Mouse (Mus musculus): ENCODE results near the gene Sox18. TPM values are rescaled to one million over a fixed set of nuclear protein-coding genes. Genes with fewer than 3 reads are reported as not detected.

Gene Sox18
- polyA plus RNA-seq (2012; rRNA removed; ENCODE audit: low replicate concordance): 37.5 and 89.5 TPM in 2 replicates

DNA sequence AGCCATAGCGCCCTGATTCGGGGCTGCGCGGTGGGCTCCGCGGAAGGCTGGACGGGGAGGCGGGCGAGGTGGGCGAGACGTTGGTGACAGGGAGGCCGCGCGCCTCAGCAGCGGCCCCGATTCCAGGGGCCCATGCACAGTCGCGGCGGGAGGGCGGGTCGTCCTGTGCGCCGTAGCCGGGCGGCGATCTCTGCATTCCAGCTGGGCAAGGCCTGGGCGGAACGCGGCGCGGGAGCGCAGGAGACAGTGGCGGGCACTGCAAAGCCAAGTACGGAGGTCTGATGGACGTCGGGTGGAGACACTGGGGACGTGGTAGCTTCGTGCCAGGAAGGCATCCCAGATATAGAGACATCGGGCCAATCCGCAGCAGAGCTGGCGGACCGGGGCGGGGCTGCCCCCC, at the start of gene Sox18:
Gene Sox18 (minus strand): TSS at position 315 of the 400 bp plus-strand sequence.

DNA sequence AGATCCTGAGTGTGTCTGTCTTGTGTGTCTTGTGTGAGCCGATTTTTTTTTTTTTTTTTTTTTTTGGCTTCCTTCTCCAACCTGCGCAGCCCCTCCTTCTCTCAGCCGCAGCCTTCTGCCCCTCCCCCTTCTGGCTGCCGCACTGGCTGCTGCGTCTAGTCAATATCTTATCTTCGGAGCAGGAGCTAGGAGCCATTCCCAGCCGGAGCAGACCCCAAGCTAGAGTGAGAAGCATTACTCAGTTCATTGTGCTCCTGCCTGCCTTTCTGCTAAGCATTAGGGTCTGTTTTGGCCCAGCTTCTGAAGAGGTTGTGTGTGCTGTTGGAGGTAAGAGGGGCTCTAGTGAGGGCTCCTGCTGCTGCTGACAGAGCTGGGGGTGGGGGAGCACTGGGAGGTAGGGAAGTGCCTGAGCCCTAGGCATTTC, 43.5 kb upstream of the Sox18 start, which contains the start of gene Oprl1:
Gene Oprl1 (plus strand): TSS at position 114 of the 424 bp plus-strand sequence.

DNA sequence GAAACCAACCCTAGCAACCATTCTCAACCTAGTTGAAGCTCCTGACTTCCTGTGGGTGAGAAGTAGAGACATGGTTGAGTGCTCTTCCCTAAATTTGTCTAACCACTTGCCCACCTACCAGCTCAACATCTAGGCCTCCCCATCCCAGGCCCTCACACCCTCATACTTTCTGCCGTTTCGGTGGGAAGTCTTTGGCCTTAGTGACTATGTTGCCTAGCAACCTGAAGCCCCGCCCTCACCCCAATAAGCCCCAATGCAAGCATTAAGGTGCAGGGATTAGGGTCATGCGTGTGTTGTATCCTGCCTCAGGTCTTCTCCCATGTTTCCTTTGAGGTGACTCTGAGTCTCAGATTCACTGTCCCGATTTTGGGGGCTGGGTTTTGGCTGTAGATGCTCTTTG, 26.8 kb upstream of the Sox18 start, which contains the start of gene Lkaaear1:
Gene Lkaaear1 (minus strand): TSS at position 202 of the 400 bp plus-strand sequence.

DNA sequence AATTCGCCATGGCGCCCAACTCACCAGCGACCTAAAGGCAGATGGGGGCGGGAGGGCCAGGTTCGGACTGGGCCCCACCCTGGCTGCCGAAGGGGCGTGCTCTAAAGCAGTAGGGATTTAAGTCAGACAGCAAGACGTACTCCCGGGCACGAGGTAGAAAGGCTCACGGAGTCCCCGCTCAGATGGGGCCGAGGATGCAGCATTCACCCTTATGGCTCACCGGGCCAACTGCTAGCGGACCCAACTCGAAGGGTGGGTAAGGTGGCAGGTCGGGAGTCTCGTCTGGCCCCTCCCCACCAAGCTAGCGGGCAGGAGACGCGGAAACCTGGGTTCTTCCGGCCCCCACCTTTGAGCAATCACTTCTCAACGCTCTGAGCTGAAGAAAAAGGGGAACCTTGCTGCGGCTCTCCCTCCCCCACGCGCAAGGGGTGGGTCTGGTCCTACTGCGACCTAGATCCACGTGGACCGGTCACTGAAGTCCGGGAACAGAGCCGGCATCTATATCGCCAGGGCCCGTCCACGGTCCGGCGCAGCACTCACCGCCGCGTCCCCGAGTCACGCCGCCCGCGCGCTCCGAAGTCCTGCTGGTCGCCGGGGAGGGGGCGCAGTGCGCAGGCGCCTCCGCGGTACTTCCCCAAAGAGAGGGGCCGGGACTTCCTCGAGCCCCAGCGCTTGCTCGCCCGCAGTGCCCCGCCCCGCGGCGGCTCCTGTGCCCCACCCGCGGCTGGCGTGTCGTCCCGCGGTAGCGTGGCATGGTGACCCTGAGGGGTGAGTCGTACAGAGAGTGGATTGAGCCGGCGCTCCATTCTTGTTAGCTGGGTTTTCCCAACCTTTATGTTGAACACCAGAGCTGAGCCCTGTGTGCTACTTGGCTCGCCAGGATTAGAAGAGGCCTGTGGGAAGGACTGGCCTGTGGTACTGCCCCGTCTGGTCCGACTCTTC, 22.2 kb upstream of the Sox18 start, which contains the start of gene Rgs19:
Gene Rgs19 (minus strand): TSS at position 639 of the 942 bp plus-strand sequence.

DNA sequence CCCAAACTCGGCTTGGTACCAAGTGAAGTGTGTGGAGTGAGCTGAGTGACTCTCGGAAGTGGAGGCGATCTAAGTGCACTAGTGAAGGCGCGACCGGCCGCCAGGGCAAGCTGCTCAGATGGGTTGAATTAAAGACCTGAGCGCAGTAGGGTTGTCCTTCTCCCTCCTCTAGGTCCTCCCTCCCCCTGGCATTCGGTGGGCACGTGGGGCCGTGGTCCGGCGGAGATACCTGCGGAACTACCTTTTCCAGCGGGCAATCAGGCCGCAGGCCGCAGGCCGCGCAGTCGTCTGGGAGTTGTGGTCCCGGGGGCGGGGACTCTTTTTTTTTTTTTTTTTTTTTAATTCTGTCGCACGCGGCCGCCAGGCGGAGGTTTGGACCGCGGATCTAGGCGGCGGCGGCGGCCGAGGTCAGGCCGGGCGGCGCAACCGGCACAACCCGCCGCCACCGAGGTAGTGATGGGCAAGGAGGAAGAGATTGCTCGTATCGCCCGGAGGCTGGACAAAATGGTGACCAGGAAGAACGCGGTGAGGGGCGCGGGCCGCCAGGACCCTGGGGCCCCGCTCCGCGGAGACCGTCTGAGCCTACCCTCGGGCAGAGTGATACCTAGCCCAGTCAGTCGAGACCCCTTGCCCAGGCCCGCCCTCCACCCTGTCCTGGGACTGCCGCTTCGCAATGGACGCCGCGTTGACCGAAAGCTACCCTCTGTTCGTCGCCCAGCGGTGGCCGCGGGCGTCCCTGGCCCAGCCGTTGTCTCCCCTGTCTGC, 8.7 kb upstream of the Sox18 start, which contains the start of gene Tcea2:
Gene Tcea2 (plus strand): TSS at position 360 of the 765 bp plus-strand sequence.

DNA sequence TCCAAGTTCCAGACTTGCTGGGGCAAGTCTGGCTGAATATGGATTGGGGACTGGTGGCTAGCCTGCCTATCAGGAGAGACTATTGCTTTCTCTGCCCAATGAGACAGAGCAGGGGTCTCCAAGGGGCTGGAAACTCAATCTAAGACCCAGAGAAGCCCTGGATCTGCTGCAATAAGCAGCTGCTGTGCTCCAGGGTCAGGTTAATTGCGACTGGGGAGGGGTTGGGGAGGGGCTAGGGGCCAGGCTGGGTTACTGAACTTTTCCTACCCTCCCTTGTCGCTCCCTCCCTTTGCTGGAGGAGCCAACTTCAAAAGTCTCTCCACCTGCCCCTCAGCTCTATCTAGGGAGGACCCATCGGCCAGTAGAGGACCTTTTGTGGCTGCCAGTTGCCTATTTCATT, 14.7 kb downstream of the Sox18 start, which contains the start of gene Gm29797:
Gene Gm29797 (plus strand): TSS at position 301 of the 400 bp plus-strand sequence.

Other genes starting within 250 kb of the Sox18 start
- 0.85 and 0.96 TPM in 2 replicates for gene Zbtb46, start 212.2 kb downstream of the Sox18 start, polyA plus RNA-seq (2012; rRNA removed; ENCODE audit: low replicate concordance)
- gene Abhd16b, start 178.4 kb downstream of the Sox18 start, polyA plus RNA-seq (2012; rRNA removed; ENCODE audit: low replicate concordance): 0.06 TPM in 1 of 2 replicates, not detected in the other
- gene Tpd52l2, start 174.5 kb downstream of the Sox18 start, polyA plus RNA-seq (2012; rRNA removed; ENCODE audit: low replicate concordance): 12.0 and 12.4 TPM in 2 replicates
- 20.8 and 23.1 TPM in 2 replicates for gene Dnajc5, start 151.2 kb downstream of the Sox18 start, polyA plus RNA-seq (2012; rRNA removed; ENCODE audit: low replicate concordance)
- gene Uckl1, start 86.7 kb downstream of the Sox18 start, polyA plus RNA-seq (2012; rRNA removed; ENCODE audit: low replicate concordance): 92.3 and 132 TPM in 2 replicates
- 4.1 and 4.5 TPM in 2 replicates for gene Prpf6, start 79.8 kb downstream of the Sox18 start, polyA plus RNA-seq (2012; rRNA removed; ENCODE audit: low replicate concordance)
- 7.8 and 14.6 TPM in 2 replicates for gene Zfp512b, start 78.8 kb downstream of the Sox18 start, polyA plus RNA-seq (2012; rRNA removed; ENCODE audit: low replicate concordance)
- 21.4 and 27.7 TPM in 2 replicates for gene Samd10, start 72.4 kb downstream of the Sox18 start, polyA plus RNA-seq (2012; rRNA removed; ENCODE audit: low replicate concordance)
- 0.63 TPM in 1 of 2 replicates, not detected in the other for gene Gm29797, start 14.6 kb downstream of the Sox18 start, polyA plus RNA-seq (2012; rRNA removed; ENCODE audit: low replicate concordance)
- 3.5 and 3.7 TPM in 2 replicates for gene Tcea2, start 8.7 kb upstream of the Sox18 start, polyA plus RNA-seq (2012; rRNA removed; ENCODE audit: low replicate concordance)
- 17.5 and 20.7 TPM in 2 replicates for gene Rgs19, start 22.3 kb upstream of the Sox18 start, polyA plus RNA-seq (2012; rRNA removed; ENCODE audit: low replicate concordance)
- gene Lkaaear1, start 26.8 kb upstream of the Sox18 start, polyA plus RNA-seq (2012; rRNA removed; ENCODE audit: low replicate concordance): not detected in 2 replicates
- gene Oprl1, start 43.4 kb upstream of the Sox18 start, polyA plus RNA-seq (2012; rRNA removed; ENCODE audit: low replicate concordance): 0.13 TPM in 1 of 2 replicates, not detected in the other
- 0.26 and 0.67 TPM in 2 replicates for gene Myt1, start 91.7 kb upstream of the Sox18 start, polyA plus RNA-seq (2012; rRNA removed; ENCODE audit: low replicate concordance)
- 5.0 and 8.6 TPM in 2 replicates for gene Pcmtd2, start 166.2 kb upstream of the Sox18 start, polyA plus RNA-seq (2012; rRNA removed; ENCODE audit: low replicate concordance)
- 0.69 and 0.89 TPM in 2 replicates for gene Polr3k, start 192.7 kb upstream of the Sox18 start, polyA plus RNA-seq (2012; rRNA removed; ENCODE audit: low replicate concordance)